Mouse (Mus musculus) E14TG2a.4 (cell line): ENCODE measurements around the gene Adamts16.

ENCODE experiments used
- H3K27me3 ChIP-seq: 2 replicates; pipeline ENCODE4 v1.6.1; 2014; ENCODE audit warnings: low read length, control low read depth; ENCODE audit not compliant: insufficient read depth
- H3K36me3 ChIP-seq: 2 replicates; pipeline ENCODE4 v1.6.1; 2014; ENCODE audit warnings: low read length, control low read depth; ENCODE audit not compliant: insufficient read depth
- H3K4me1 ChIP-seq: replicated peaks from 2 replicates; pipeline ENCODE4 v1.6.1; 2014; ENCODE audit warnings: low read depth, low read length, control low read depth
- H3K4me3 ChIP-seq: replicated peaks from 2 replicates; pipeline ENCODE4 v1.5.1; 2014; ENCODE audit warnings: mild to moderate bottlenecking, low read length
- H3K9me3 ChIP-seq: 2 replicates; pipeline ENCODE4 v1.6.1; 2014; ENCODE audit warnings: low read length, control low read depth
- CTCF ChIP-seq: conservative IDR thresholded peaks from 2 replicates; pipeline ENCODE4 v1.5.1; 2014; ENCODE audit warnings: low read length
- NANOG ChIP-seq: IDR thresholded peaks from 2 replicates; pipeline ENCODE4 v1.6.1; 2014; ENCODE audit warnings: borderline replicate concordance, low read length, mixed read lengths
- POU5F1 ChIP-seq: IDR thresholded peaks from 2 replicates; pipeline ENCODE4 v1.6.1; 2014; ENCODE audit warnings: low read length, borderline replicate concordance

The Adamts16 gene

GRCm38 (mm10) chr13:70789022-70789421 is 52.6 kb downstream of the Adamts16 start:
- H3K27me3 ChIP-seq = no peaks in the 10 kb centered on the region
- no peak for TF ChIP-seq POU5F1
- TF ChIP-seq NANOG = no peak
- no peak for TF ChIP-seq CTCF
- H3K4me1 ChIP-seq = no peaks in the 10 kb centered on the region
- H3K4me3 ChIP-seq = no peak overlapping the region
- no peaks in the 10 kb centered on the region; the same call in 1 of the 2 replicates for H3K9me3 ChIP-seq
- H3K36me3 ChIP-seq = no peaks in the 10 kb centered on the region

DNA sequence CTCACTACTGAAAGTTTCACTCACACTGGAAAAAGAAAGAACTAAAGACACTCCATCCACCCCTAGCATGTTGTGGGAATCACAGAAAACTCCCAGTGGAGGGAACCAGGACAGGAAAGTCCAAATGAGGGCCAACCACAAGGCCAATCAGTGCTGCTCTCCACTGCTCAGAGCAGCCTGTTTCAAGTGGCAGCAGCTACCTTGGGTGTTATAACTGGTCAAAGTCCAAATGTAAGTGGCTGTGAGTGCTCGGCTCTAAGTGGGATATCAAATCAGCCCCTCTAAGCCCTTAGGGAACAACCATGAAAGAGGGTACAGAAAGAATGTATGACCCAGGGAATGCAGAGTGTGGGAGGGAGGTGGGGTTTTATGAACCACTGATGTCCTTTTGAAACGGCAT is 56.5 kb downstream of the Adamts16 start:
- H3K9me3 ChIP-seq = no peaks in the 10 kb centered on the region; the same call in 1 of the 2 replicates
- no peaks in the 10 kb centered on the region for H3K36me3 ChIP-seq
- H3K4me1 ChIP-seq = no peaks in the 10 kb centered on the region
- H3K27me3 ChIP-seq = no peaks in the 10 kb centered on the region
- no peak overlapping the region for H3K4me3 ChIP-seq
- no peak for TF ChIP-seq CTCF
- TF ChIP-seq NANOG = no peak
- TF ChIP-seq POU5F1 = no peak

- Histone ChIP-seq H3K9me3 (no peaks in the 10 kb centered on the region; the same call in 1 of the 2 replicates), H3K36me3 (no peaks in the 10 kb centered on the region), H3K4me3 (no peak overlapping the region), H3K27me3 (no peaks in the 10 kb centered on the region), H3K4me1 (no peaks in the 10 kb centered on the region)
- TF ChIP-seq NANOG = no peak
- no peak for TF ChIP-seq CTCF
- TF ChIP-seq POU5F1 = no peak
These were observed 57.5 kb downstream of the Adamts16 start for GRCm38 (mm10) chr13:70784126-70784525.

GRCm38 (mm10) chr13:70779781-70780180 is 61.8 kb downstream of the Adamts16 start:
- TF ChIP-seq POU5F1 (no peak), NANOG (no peak), CTCF (no peak)
- H3K4me3 ChIP-seq = no peak overlapping the region
- no peaks in the 10 kb centered on the region for H3K27me3 ChIP-seq
- H3K4me1 ChIP-seq = no peaks in the 10 kb centered on the region
- no peaks in the 10 kb centered on the region for H3K36me3 ChIP-seq
- no peaks in the 10 kb centered on the region for H3K9me3 ChIP-seq

DNA sequence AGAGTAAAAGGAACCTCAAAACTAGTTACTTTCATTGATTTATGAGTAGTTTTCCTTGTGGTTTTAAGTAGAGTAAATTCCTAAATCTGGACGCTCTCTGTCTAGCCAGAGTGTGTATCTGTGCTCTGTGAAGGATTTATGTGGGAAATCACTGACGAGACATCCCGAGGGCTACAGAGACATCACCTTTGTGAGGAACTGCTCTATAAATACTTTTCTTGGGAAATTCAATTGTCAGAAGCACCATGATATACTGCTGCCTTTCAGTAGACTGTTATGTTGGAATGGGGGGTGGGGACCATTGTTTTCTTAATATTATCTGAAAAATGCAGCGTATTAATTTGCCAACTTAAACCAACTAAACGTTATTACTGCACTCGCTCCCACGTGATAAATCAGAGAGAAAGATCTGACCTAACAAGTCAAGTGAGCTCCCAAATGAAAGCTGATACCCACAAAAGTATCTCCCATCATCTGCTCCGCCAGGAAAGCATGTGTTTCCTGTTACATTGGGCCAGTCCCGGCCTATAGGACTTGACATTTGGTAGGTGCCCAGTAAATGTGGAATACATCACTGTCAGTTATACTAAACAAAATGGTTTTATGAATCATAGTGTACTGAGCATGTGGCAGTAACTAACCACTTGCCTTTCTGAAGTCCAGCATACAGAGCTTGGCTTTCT is 62.6 kb downstream of the Adamts16 start:
- H3K9me3 ChIP-seq = no peaks in the 10 kb centered on the region
- H3K36me3 ChIP-seq = no peaks in the 10 kb centered on the region
- H3K27me3 ChIP-seq = no peaks in the 10 kb centered on the region
- TF ChIP-seq CTCF = no peak
- no peak for TF ChIP-seq NANOG
- no peak for TF ChIP-seq POU5F1
- H3K4me3 ChIP-seq = no peak overlapping the region
- no peaks in the 10 kb centered on the region for H3K4me1 ChIP-seq

GRCm38 (mm10) chr13:70771100-70771499 is 70.5 kb downstream of the Adamts16 start:
- TF ChIP-seq CTCF = no peak
- TF ChIP-seq NANOG = no peak
- TF ChIP-seq POU5F1 = no peak
- Histone ChIP-seq H3K9me3 (no peaks in the 10 kb centered on the region), H3K4me3 (no peak overlapping the region), H3K27me3 (no peaks in the 10 kb centered on the region), H3K36me3 (no peaks in the 10 kb centered on the region), H3K4me1 (no peaks in the 10 kb centered on the region)

DNA sequence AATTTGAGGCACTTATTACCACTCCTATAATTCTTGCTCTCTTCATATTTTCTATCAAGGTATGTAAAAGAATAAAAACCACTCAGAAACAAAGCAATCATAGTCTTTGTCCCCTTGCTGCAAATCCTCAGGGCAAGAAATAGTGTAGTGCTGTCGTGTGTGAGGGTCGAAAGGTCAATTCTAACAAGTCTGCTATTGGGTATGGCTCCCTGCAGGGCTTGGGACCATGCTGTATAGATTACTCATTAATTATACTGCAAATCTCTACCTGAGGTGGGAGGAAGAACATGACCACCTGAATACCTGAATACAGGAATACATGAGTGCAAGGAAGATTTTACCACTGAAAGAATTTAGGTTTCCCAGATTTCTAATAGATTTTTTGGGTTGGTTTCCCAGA is 72.5 kb downstream of the Adamts16 start:
- Histone ChIP-seq H3K4me3 (no peak overlapping the region), H3K4me1 (no peaks in the 10 kb centered on the region), H3K27me3 (no peaks in the 10 kb centered on the region), H3K36me3 (no peaks in the 10 kb centered on the region), H3K9me3 (no peaks in the 10 kb centered on the region)
- TF ChIP-seq NANOG (no peak), CTCF (no peak), POU5F1 (no peak)

- Histone ChIP-seq H3K4me1 (no peaks in the 10 kb centered on the region), H3K36me3 (no peaks in the 10 kb centered on the region), H3K4me3 (no peak overlapping the region), H3K9me3 (no peaks in the 10 kb centered on the region), H3K27me3 (no peaks in the 10 kb centered on the region)
- TF ChIP-seq CTCF (peak; percentile 33), NANOG (no peak), POU5F1 (no peak)
These were observed 74.1 kb downstream of the Adamts16 start for GRCm38 (mm10) chr13:70767462-70767861.

DNA sequence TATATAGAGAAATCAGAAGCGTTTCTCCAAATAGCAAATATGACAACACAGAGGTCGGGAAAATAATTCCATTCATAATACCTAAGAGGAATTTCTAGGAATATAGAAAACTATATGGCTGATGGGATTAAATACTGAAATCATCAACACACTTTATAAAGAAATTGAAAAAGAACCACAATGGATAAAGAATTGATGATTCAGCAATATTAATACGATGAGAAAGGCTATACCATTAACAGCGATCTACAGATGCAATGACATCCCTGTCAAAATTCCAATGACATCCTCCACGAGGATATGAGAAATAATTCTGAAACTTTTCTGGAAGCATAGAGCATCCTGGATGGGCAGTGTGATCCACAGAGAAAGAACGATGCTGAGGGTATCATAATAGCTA is 76.9 kb downstream of the Adamts16 start:
- Histone ChIP-seq H3K36me3 (no peaks in the 10 kb centered on the region), H3K9me3 (no peaks in the 10 kb centered on the region), H3K4me1 (no peaks in the 10 kb centered on the region), H3K4me3 (no peak overlapping the region), H3K27me3 (no peaks in the 10 kb centered on the region)
- no peak for TF ChIP-seq POU5F1
- TF ChIP-seq NANOG = no peak
- no peak for TF ChIP-seq CTCF
